Mouse (Mus musculus): ENCODE results near the gene Rab38.

Rab38 gene

DNA sequence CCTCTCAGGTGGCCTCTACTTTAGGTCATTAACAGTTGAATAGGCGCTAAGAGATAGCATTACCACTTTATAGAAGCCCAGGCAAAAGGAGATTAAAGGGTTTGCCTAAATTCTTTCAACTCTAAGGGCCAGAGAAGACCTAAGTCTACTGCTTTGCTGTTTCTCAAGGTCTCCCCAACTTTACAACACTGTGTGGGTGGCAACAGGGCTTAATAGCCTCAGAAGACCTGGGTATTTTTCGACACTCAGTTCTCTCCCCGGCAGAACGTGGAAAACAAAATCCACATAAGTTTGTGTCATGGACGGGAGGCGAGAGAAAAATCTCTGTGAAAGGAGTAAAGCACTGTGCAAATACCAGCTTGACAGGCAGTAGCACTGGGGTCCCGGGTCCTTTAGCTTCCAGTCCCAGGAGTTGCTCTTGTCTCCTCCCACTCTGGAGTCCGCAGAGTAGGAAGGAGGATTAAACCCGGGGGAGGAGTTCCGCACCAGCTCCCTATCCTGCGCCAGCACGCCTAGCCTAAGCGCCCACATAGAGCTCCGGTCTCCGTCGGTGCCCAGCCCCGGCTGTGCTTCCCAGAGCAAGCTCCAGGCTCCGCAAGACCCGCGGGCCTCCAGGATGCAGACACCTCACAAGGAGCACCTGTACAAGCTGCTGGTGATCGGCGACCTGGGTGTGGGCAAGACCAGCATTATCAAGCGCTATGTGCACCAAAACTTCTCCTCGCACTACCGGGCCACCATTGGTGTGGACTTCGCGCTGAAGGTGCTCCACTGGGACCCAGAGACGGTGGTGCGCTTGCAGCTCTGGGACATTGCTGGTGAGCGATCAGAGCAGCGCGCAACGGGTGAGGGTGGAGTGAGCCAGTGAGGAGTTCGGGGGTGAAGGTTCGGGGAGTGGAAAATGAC, at the start of gene Rab38:
Gene Rab38 (plus strand): TSS at position 488 of the 906 bp plus-strand sequence.
- no peak for DNase-seq (ENCODE audit: low spot score)

DNA sequence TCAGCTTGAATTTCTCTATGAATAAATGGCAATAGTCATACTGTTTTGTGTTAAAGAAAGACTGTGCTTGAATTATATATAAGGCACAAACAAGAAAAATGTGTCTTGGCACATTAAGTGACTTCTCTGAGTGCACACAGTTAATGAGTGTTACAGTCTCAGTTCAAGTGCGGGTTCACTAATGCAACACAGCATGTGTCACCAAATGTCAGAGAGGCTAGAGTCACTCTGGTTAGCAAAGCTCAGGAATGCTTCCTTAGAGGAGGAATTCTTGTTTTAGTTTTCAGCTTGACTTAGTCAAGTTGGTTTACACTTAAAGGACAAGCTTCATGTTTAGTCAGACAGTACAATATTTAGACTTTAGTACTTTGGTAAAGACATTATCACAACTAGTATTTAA, 35.5 kb upstream of the Rab38 start:
- DNase-seq (ENCODE audit: low spot score), result no peak

DNA sequence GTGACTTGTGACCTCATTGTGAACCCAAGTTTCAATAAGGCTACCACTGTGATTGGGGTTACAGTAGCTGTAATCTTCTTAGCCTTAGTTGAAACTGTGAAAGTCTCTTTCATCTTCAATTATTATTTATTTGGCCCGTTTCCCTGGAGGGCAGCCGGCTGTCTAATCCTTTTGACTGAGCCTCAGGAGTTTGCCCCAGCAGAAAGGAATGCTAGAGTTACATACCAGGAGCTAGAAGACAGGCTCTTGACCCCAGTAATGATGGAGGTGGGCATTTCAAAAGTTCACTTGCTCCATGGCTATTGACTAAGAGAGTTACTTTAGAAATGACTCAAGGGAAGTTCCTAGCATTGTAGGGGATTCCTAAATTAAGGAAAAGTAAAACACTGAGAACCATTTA, 34.3 kb upstream of the Rab38 start:
- no peak for DNase-seq (ENCODE audit: low spot score)

DNA sequence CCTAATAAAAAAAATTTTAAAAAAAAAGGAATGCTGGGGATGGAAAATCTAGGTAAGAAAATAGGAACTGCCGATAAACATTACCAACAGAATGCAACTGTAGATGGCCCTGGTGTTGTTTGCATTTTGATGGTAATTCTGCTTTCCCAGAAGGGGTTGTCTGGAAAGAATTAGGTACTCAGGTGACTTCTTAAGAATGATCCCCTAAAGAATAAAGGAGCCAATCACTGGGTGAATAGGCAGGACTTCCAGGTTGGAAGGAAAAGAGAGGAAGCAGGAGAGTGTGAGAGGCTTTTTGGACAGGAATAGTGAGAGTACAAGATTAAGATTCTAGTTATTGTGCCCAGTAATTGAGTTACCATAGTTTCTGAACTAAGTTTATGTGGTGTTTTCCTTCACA, 24.8 kb upstream of the Rab38 start:
- DNase-seq (ENCODE audit: low spot score), result no peak

DNA sequence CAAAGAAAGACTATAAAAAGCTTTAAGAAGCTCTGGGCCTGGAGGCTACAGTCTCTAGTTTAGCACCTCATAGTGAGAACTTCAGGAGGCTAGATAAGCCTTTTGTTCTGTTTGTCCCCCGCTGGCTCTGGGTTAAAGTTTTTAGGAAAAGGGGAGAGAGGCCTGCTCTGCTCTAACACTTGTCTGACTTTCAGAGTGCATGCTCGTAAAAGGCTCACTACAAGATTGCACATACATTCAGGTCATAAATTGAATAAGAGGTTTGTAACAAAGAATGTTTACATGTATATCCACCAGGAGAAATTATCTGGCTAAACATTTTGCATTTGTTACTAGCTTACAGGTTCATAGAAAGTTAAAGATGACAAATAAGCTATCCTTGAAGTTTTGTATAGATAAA, 23.6 kb upstream of the Rab38 start:
- no peak for DNase-seq (ENCODE audit: low spot score)

DNA sequence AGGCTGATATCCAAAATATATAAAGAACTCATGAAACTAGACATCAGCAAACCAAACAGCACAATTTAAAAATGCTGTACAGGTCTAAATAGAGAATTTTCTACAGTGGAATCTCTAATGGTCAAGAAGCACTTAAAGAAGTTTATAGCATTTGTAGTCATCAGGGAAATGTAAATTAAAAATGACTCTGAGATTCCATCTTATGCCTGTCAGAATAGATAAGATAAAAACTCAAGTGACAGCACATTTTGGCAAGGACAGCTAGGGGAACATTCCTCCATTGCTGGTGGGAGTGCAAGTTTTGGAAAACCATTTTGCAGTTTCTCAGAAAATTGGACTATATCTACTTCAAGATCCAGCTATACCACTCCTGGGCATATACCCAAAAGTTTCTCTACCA, 8.3 kb upstream of the Rab38 start:
- no peak for DNase-seq (ENCODE audit: low spot score)

DNA sequence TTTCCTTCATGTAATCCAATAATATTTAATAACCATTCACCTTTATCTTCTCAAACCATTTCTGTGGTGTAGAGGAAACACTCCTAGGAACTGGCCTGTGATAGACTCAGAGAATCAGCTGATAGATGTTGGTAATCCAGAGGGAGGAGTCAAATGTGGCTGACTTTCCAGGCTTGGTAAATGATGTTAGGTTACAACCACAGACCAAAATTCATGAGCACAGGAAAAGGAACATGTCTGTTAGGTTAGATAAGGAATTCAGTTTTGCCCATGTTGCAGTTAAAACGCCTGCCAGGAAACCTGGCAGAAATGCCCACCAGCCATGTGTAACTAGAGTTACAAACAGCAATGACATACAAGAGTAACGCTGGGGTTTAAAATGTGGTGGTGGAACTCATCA, 6.2 kb upstream of the Rab38 start:
- no peak for DNase-seq (ENCODE audit: low spot score)

DNA sequence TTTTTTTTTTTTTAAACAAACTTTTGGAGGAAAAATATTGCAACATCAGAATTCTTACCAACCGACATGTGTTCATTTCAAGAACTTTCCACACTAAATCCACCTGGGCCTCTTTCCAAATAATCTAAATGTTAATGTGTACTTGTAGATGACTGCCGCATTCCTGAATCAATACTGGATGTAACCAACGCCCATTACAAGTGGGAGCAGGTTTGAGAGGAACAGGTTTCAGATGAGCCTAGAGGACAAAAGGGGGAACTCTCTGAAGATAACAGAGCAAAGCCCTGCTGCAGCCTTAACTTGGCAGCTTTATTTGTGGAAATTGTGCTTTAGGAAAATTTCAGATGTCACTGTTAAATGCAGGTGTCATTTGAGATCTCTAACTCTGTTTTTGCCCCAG, 4.3 kb upstream of the Rab38 start:
- DNase-seq (ENCODE audit: low spot score), result no peak

DNA sequence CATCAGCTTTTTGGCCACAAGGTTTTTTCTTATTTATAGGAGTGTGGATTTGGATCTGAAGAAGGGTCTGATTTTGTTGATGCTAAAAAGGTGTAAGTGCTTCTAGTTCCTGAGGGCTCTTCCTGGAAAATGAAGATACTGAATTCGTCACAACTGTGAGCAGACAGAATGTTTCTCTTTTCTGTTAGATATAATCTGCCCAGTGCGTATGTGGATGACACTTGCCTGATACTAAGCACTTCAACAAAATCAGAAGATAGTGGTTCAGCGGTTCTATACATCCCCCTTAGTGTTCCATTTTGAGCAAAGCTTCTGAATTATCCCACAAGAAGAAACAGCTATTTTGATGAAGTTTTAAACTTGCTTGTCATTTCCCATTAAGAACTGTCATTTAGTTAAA, 2.6 kb upstream of the Rab38 start:
- DNase-seq (ENCODE audit: low spot score), result no peak

DNA sequence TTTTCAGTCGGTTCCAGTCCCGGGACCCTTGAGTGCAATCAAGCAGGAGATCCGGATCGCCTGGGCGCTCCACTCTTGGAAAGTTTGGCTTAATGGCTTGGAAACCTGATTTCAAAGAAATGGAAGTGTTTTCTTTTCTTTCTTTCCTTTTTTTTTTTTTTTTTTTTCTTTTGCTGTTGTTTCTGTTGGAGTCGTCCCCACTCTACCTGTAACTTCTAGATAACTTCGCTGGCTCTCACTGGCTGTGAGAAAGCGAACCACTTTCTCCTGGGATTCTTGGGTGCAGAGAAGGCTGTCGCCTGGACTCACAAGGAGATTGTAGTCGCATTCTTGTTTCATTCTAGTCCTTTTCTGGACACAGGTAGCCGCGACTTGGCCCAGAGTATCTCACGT, 615 bp downstream of the Rab38 start:
- DNase-seq (ENCODE audit: low spot score), result no peak

DNA sequence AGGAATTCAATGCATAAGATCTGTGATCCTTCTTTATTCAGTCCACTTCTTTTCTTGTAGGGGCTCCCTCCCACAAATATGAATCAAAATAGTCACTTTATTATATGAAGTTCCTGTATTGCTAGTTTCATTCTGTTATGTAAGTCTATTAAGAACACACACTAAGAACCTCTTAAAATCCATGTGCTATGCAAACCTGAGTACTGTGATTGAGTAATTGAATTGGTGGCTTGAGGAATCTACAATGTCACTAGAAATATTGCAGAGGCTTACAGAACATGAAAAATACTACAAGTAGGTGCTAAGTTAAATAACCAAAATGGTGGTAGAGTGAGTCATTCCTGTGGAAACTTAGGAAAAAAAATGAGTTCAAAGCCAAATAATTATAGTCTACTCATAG, 10.2 kb downstream of the Rab38 start:
- DNase-seq (ENCODE audit: low spot score), result no peak

DNA sequence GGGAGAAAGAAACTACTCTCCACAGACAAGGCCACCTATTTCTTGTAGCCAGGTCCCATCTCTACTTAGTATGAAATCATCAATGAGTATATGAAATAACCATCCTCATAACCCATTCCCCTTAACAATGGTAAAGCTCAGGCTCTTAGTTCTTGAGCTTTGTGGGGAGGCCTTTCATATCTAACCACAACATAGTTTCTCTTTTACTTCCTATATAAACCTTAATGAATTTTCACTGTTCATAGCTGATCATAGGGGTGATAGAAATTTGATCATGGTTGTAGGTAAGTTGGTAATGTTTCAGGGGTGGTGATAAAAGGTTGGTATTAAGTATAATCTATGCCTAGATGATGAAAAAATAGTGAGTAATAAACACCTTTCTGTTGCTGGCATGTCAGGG, 12.6 kb downstream of the Rab38 start:
- DNase-seq (ENCODE audit: low spot score), result no peak

DNA sequence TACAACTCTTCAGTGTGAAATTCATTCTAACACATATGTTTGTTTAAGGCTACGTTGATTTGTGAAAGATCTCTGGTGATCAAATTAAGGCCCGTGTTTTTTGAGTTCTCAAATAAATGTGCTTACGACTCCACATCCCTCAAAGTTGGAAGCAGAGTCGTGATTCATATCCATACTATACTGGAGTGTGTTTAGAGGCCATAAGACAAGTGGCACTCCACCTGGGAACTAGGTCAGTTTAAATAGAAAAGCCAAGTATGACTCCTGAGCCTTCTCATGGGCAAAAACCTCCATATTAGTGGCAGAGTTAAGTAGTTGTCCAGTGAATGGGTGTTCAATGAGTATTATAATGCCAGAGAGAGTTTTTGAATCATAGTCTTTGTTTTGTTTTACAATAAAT, 13.4 kb downstream of the Rab38 start:
- no peak for DNase-seq (ENCODE audit: low spot score)

DNA sequence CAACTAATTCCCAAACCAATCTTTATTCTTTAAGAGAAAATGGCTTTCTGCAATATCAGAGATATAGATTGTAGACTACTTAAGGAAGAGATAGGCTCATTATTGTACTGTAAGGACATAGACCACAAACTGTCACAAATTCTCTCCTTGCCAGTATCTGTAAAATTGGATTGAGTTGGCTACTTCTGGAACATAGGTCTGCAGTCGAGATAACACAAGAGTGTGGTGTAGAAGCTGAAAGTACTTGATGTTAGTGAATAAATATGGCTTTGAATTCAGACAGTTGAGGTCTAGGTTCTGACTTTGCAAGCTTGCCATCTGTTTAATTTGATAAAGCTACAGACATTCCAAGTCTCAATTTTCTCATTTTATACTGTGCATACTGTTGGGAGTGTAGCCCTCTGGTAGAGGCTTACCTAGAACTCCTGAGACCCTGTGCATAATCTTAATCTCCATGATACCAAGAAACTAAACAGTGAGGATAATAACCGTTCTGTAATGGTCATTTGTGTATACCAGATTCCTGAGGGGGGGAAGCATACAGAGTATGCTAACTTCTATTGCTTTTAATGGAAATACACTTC, 15.3 kb downstream of the Rab38 start:
- DNase-seq (ENCODE audit: low spot score), result no peak

DNA sequence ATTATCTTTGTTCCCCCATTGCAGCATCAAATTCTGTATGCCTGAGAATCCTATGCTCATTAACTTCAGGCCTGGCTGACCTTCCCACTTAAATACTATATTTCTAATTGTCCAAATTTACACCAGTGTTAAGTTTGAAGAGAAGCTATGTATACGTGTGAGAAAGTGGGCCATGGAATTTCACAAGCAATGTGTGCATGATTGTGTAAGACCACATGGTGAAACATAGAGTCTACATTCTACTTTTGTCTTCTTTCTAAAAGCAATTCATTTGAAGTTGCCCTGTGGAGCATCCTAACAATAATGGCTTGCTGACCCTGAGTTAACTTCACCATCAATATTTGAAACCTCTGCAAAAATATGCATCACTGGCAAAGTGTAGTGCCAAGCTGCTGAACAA, 23.2 kb downstream of the Rab38 start:
- DNase-seq (ENCODE audit: low spot score), result no peak

DNA sequence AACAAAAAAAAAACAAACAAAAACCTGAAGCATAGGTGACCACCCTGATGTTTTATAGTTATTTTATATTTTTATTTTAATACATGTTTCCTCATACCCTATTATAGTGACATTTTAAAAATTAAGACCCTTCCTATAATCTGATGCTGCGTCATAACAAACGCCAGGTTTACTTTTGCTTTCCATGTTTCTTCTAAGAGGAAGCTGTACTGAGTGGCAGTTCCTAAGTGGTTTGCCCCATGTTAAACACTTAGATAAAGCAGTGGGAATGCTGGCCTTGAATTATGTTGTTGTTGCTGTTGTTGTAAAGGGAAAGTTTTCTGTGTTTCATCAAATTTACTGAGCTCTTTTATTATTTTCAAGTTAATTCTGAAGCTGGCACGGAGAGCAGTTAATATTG, 27.8 kb downstream of the Rab38 start:
- DNase-seq (ENCODE audit: low spot score), result no peak

DNA sequence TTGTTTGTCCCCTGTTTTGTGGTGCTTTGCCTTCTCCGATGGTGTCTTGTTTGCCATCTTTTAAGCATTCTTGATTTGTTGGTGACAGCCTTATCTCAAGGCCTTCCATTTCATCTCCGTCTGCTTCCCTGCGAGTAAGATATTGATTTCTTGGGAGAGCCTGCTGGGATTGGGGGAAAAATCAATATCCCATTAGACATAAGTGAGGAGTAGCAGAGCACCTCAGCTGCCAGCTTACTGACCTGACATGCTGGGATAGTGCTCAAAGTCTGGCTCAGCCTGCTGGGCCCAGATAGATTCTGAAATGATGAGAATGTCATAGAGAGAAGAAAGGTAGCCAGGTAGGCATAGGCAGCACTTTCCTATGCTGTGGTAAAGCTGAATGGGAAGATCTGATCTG, 37.7 kb downstream of the Rab38 start:
- no peak for DNase-seq (ENCODE audit: low spot score)

DNA sequence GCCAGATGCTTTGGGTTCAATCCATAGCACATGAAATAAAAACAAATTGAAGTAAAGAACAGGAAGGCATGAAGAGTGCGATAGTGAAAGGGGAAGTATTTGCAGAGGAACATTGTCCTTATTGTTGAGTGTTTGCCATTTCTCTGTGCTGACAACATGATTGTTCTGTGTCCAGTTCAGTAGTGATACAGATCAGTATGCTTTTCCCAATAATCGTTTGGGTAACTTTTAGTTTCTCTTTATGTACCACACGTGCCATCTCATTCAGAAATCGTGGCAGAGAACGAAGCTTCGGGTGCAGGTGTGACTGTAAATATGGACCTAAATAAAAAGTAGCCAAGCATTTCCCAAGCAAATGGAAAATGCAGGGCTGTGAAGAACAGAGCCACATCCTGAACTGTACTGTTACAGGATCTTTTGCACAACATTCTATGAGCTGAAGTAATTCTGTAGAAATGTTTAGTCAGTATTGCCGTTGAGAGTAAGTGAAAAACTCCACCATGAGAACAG, 52.1 kb downstream of the Rab38 start:
- DNase-seq (ENCODE audit: low spot score), result no peak

DNA sequence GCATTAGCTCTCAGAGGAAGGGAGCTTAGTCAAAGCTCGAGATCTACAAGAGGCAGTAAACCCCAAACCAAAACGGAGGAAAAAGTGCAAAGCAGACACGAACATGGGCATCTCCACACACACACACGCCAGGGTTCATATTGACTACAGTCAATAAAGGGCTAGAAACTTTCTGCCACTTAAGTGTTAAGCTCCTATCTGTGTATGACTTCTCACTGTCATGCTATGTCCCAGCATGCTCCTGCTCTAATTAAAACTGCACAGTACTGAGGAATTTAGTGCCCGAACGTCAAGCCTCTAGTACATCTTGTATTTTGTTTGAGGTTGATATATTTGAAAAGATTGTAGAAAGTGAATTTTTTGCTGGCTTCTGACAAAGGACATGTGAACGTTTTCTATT, 52.6 kb downstream of the Rab38 start:
- no peak for DNase-seq (ENCODE audit: low spot score)

DNA sequence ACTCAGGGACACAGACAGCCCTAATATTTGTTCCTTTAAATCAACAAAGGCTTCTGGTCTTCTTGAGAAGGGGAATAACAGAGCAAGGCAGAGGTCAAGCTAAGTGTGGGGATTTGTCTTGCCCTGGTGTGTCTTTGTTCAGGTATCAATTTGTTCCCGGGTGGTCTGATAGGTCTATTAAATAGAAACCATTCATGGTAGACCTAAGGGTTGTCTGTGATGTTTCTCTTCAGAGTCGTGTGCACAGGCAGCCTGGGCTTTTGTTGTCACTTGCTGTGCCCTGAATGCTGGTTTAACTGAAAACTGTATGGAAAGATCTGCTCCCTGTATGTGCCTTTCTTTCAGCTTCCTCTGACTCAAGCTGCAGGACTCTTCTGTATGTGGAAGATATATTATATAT, 60.9 kb downstream of the Rab38 start:
- no peak for DNase-seq (ENCODE audit: low spot score)

DNA sequence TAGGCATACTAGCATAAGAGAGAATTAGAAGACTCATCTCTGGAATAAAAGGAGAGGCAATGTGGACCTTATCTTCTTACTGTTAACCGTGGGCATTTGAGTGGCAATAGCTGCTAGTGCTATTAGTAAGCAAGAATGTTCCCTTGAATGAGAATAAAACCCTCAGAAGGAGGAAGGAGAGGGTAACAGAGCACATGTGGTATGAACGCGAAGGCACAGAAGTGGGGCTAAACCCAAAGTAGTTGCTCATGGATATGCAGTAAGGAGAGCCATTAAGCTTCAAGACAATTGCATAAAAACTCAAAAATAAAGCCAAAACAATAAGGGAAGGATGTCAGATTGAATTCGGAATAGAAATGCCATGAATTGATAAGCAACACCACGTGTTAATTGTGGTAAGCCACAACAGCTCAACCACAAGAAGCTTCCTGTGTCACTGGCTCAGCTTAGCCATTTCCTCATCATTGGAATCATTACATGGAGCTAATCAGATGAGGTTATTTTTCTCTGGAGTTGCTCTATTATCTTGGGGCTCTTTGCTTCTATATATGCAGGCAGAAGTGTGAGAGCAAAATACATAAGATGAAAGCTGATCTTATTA, 72.2 kb downstream of the Rab38 start:
- no peak for DNase-seq (ENCODE audit: low spot score)

DNA sequence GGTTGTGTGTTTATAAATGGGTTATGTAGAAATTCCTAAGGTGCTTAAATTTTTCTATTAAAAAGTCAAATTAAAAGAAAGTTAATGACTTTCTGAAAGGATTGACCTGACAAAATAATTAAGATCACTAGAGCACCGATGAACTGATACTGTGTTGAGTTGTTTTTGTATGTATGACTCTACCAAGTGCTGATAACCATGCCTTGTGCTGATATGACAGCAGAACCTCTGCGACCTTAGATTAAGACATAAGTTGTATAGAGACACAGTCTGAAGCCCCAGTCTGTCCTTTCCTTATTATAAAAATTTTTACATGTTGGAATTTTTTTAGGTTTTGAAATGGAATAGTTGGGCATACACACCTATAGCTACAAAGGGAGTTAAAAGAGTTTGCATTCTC, 79.7 kb downstream of the Rab38 start:
- no peak for DNase-seq (ENCODE audit: low spot score)

DNA sequence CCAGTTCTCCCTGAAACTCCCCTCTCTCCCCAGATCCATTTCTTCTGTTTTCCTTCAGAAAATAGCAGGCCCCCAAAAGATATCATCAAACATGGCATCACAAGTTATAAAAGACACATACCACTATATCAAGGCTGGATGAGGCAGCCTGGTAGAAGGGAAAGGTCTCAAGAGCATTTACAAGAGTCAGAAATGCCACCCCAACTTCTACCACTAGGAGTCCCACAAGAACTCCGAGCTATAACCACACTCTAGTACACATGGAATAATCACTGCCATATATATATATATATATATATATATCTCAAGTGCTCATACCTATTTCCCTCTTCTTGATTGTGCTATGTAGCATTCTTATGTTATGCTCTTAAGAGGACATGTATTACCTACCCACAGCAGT, 92.4 kb downstream of the Rab38 start:
- DNase-seq (ENCODE audit: low spot score), result no peak

All from T-cell, adult 2 months (primary cell).